Mouse (Mus musculus) layer of hippocampus, postnatal 36 days (tissue): ENCODE results near the gene Ubxn7. TPM values are rescaled to one million over a fixed set of nuclear protein-coding genes. Genes with fewer than 3 reads are reported as not detected.
A peak's percentile ranks its signal among the peaks of the same experiment; 100 is the strongest.

ENCODE experiments used
- DNase-seq, 2 experiments: peaks; one replicate each; pipeline ENCODE4 v3.0.0; 2022
- total RNA-seq, 2 experiments: library from RNA; stranded (reverse); gene quantifications; 2 replicates each; pipeline ENCODE4 v1.2.3; 2021

Ubxn7 gene
- total RNA-seq, 2 experiments from 2014 or later = 46.9 to 50.7 TPM

DNA sequence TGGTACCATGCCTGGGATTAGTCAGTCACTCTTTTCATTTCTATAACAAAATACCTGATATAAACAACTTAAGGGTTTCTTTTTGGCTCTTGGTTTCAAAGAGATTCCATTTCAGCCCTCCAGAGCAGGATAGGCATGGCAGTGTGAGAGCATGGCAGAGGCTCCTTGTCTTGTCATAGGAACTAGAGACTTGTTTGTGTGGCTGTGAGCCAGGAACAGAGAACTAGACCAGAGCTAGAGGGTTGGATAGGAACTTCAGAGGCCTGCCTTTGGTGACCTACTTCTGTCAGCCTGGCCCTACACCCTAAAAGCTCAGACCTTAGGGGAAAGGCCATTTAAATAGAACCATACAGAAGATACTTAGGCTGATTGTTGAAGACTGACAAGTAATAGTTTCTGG is 50.8 kb downstream of the Ubxn7 start:
- no peak for DNase-seq

DNA sequence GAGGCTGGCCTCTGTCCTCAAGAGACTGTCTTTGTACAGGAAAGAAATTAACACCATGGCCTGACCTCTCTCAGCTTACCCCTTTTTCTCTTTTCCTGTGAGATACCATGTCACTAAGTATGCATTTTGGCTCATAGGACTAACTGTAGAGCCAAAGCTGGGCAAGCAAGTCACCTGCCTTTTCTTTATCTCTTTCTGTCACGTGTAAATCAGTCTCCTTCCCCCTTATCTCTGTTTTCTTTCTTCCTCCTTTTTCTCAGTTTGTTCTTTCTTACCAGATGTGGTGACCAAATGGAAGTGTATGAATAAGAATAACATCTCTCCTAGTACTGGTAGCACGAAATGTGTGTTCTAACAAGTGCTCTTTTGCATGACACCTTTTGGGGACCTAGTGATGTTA is 52.8 kb downstream of the Ubxn7 start:
- no peak for DNase-seq

DNA sequence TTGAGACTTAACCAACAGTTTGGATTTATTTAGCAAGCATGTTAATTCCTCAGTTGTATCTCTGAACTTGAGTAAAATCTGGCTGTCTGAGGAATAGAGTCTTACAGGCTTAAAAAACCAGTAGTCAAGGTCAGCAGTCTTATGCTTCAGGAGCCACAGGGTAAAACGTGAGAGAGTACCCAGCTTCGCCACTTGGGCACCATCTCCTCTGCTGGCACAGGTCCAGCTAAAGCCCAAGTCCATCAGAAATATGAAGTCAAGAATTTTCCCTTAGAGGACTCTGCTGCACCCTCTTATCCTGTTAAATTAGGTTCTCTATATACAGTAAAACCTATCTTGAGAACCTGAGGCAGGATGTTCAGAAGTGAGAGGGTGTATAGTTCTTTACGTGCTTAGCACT is 54.8 kb downstream of the Ubxn7 start:
- no peak for DNase-seq

DNA sequence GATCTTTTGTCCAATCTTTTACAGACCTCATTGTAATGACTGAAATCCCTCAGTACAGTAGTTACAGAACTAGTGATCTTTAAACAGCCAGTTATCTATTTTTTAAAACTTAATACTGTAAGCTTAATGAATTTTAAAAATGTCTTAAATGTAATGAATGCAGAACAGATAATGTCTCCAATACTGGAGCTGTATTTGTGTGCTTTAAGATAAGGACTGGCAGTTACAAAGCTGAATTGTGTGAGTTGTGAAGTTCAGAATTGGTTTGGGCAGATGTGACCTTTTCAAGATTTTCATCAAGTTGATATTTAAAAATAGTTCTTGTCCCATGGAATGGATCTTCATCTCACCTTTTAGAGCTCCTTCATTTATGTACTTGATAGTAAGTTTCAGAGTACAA is 57.0 kb downstream of the Ubxn7 start:
- DNase-seq = no peak

GRCm38 (mm10) chr16:32389841-32390240 is 57.8 kb downstream of the Ubxn7 start:
- no peak for DNase-seq

GRCm38 (mm10) chr16:32390882-32391281 is 58.8 kb downstream of the Ubxn7 start:
- DNase-seq = no peak

DNA sequence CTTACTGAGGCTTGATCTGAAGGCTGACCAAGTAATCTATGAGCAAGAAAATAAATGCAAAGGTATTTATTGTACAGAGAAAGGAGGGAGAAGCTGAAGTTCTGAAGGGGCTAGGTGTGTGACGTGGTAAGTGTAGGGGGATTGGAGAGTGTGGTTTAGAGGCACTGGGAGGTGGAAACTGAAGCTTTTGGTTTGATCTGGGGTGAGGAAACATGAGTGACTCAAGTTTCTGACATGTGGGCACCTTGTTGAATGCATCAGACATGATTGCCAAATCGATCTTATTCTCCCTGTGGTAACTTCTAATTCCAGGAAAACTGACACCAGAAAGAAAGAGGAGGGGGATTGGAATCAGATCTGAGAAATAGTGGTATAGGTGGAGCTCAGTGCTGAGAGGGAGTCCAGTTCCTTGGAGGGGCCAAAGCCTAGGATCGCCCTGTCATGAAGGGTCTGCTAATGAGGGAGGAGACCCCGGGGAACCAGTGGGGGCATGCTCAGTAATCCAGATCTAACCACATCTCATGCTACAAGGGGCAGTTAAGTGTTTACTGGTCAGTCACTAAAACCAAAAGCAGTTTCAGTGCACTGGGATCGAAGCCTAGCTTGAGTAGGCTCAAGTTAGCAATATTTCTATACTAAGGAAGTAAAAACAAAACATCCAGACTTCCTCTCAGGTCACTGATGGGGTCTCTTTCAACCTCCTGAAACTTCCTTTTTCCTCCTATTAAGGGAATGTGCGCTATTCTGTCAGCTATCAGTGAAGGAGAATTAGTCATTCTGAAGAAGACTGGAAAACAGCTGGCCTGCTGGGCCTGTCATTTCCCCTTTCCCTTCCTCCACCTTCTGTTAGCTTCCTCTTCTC is 63.9 kb downstream of the Ubxn7 start:
- no peak for DNase-seq

DNA sequence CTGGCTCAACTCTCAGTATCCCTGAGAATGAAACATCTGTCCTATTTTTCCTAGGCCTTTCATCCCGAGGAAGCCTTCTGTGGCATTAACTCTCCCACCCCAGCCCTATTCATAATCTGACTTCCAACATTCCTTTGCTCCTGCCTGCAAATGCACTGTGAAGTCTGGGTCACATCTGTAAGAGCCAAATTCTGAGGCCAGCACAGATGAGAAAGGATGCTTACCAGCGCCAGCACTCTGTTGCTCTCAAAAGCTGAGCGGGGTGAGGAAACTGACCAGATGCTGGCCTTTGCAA is 64.4 kb downstream of the Ubxn7 start:
- no peak for DNase-seq

- no peak for DNase-seq
Observed at GRCm38 (mm10) chr16:32398206-32398605, 66.1 kb downstream of the Ubxn7 start.

DNA sequence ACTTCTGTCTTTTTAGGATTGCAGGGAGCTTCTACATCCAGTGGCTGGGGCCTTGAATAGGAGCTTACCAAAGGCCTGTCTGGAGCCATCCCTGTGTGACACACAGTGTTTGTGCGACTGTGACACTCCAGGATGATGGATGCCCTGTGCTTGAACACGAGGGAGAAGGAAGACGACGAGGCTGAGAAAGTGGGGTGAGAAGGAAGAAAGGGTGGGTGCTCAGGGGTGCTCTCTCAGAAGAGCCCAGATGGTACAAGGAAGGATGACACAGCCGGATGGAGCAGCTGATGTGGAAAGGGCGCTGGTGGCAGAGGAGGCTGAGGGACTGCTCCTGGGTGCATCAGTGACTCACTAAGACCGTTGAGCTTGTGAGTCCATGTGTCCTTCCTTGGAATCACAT is 68.2 kb downstream of the Ubxn7 start, which contains the start of gene Tm4sf19:
Tm4sf19 (plus strand) TSS at position 240 of the 400 bp plus-strand sequence.
- DNase-seq = no peak

GRCm38 (mm10) chr16:32401335-32401965 is 69.4 kb downstream of the Ubxn7 start:
- no peak for DNase-seq

DNA sequence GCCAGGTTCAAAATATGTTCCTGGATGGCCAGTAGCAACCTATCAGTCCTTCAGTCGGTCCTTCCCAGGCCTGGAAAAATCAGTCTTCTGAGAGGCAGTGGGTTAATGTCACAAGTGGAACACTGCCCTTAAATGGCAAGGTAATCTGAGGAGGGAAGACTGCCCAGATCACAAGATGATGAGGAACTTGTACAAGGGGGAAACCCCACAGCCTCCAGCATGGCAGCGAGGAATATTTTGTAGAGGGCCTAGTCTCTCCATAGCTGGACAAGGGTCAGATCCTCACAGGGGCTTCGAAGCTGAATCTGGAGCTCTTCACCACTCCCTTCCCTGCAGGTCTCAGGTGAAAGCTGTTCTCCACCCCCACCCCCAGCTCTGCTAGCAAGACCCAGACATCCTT is 70.8 kb downstream of the Ubxn7 start:
- DNase-seq = no peak

- no peak for DNase-seq
Observed at GRCm38 (mm10) chr16:32405716-32406115, 73.7 kb downstream of the Ubxn7 start.

DNA sequence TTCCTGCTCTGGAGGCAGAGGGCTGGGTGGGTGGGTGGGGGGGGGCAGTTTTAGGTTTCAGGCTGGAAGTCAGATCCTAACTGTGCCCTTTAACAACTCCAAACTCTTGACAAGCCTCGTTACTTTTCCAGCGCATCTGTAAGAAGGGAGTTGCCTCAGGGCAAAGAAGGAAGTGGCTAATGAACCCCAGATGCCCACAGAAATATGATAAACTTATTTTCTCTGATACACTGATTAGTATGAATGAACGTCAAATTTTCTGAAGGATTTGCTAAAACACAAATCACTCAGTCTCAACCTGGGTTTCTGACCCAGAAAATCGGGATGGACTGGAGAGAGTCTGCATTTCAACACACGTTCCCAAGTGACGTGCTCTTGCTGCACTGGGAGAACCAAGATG is 74.6 kb downstream of the Ubxn7 start:
- DNase-seq = no peak

DNA sequence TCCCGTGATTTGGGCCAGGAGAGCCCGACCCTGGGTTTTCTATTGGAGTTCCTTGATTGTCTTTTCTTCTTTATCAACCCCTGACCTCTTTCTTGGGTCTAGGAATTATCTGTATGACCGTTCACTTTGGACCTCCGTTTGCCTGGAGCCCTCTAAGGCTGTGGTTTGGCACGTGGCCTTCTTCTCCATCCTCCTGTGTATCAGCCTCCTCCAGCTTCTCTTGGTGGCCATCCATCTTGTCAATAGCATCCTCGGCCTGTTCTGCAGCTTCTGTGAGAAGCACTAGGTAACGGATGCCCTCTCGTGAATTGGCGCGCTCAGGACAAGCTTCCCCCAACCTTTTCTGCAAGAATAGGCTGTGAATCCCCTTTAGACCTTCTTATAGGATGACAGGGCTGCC is 75.7 kb downstream of the Ubxn7 start:
- DNase-seq = no peak

GRCm38 (mm10) chr16:32417457-32417856 is 85.4 kb downstream of the Ubxn7 start:
- DNase-seq = no peak

DNA sequence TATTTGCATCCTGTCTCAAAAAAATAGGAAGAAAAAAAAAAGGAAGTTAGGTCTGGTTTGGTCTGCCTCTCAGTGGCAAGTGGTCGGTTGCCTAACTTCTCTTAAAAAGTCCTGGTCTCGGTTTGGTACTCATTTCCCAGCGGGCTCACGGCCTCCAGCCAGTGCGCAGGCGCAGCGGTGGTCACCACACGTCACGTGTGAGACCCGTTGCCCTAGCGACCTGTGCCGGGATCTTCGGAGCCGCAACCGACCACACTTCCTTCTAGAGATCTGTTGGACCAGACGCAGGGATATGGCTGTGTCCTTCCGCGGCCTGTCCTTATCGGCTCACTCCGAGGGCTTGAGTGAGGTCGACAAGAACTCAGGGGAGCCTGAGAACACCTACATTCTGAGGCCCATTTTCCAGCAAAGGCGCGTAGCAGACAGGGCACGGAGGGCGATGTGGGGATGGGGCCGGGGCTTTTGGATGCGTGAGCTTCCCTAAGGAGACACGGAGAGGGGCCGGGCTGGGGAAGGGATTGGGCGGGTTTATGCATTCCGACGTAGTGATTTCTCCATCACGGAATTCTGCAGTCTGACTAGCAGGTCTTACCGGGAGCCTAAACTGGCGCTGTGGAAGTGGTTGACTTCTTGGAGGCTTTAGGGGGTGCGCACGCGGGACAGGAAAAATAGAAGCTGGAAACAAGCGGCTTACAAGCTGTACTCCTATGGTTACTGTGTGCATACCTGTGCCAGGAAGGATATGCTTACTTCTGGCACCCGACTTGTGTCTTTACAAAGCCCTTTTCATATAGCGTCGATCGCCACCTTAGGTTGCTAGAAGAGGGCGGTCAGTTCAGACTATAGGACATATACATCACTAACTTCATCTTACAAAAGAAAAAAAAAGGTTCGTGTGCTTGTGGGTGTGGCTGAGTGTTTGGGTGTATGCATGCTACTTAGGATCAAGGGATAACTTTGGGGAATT is 87.7 kb downstream of the Ubxn7 start, which contains the start of gene Tctex1d2:
Tctex1d2 (plus strand) TSS at position 186 of the 967 bp plus-strand sequence.
- DNase-seq = peak; percentile 86 to 91

- DNase-seq = no peak
Observed at GRCm38 (mm10) chr16:32427506-32427905, 95.4 kb downstream of the Ubxn7 start.

DNA sequence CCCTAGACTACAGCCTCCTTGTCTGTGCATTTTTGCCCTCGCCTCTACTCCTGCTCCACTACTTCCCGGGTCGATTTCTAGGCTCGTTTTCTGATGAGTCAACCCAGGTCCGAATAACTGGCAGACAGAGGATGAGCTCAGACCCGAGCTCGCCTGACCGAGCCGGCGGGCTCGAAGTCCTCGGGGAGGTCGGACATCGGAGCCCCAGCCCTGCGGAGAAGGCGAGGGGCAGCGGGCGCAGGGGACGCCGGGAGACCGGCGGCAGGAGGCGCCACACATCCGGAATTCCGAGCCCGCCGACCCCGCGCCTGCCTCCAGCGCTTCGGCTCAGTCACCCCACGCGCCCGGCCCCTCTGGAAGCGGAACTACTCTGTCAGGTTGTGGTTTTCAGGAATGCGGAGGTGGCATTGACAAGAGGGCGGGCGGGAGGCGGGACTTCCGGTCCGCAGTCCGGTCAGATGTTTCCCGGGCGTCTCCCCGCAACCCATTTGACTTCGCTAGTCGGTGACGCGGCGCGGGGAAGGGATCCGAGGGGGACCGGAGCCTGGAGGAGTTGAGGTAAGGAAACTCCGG is 98.5 kb downstream of the Ubxn7 start, which contains the start of gene Pcyt1a:
Pcyt1a (plus strand) TSS at position 448 of the 573 bp plus-strand sequence.
- peak; percentile 88 for DNase-seq

- DNase-seq = no peak
Observed at GRCm38 (mm10) chr16:32431047-32431591, 99.1 kb downstream of the Ubxn7 start.

- no peak for DNase-seq
Observed at GRCm38 (mm10) chr16:32431926-32432325, 99.9 kb downstream of the Ubxn7 start.

- no peak for DNase-seq
Observed at GRCm38 (mm10) chr16:32433138-32433537, 101.1 kb downstream of the Ubxn7 start.
